Mouse (Mus musculus) urinary bladder, adult 2 months (tissue): ENCODE data around the gene Olfr576. TPM values are rescaled to one million over a fixed set of nuclear protein-coding genes. Genes with fewer than 3 reads are reported as not detected.

Experiments used
- DNase-seq: peaks from one replicate; pipeline ENCODE4 v3.0.0; 2022; ENCODE audit warnings: low spot score
- polyA plus RNA-seq: library from polyadenylated mRNA; depleted of rRNA; stranded (reverse); fragments of >200 nt; gene quantifications from 2 replicates; pipeline ENCODE4 v1.2.3, GENCODE M21; 2012; rRNA removed

Olfr576 gene
- polyA plus RNA-seq, result not detected in 2 replicates

GRCm38 (mm10) chr7:102962360-102962759 lies at the start of gene Olfr576:
Gene Olfr576 (plus strand): TSS chr7:102962660.
- no peak for DNase-seq

GRCm38 (mm10) chr7:102915261-102915660 lies 47.2 kb upstream of the Olfr576 start:
- DNase-seq, result no peak

GRCm38 (mm10) chr7:102916405-102916804 lies 46.1 kb upstream of the Olfr576 start:
- no peak for DNase-seq

- no peak for DNase-seq
These were observed 45.2 kb upstream of the Olfr576 start, which contains the start of gene Olfr571 for GRCm38 (mm10) chr7:102917032-102917875. Gene Olfr571 (minus strand): TSS chr7:102917536.

GRCm38 (mm10) chr7:102919632-102920031 lies 42.8 kb upstream of the Olfr576 start:
- DNase-seq, result no peak

GRCm38 (mm10) chr7:102924109-102924508 lies 38.4 kb upstream of the Olfr576 start, which contains the start of gene Olfr572:
Gene Olfr572 (plus strand): TSS chr7:102924409.
- DNase-seq, result no peak

GRCm38 (mm10) chr7:102927105-102927504 lies 35.4 kb upstream of the Olfr576 start:
- no peak for DNase-seq

GRCm38 (mm10) chr7:102942475-102942874 lies 20.0 kb upstream of the Olfr576 start, which contains the start of gene Olfr573-ps1:
Gene Olfr573-ps1 (minus strand): TSS chr7:102942575.
- no peak for DNase-seq

- no peak for DNase-seq
These were observed 19.0 kb upstream of the Olfr576 start for GRCm38 (mm10) chr7:102943417-102943816.

GRCm38 (mm10) chr7:102948167-102948566 lies 14.3 kb upstream of the Olfr576 start, which contains the start of gene Olfr574:
Gene Olfr574 (plus strand): TSS chr7:102948467.
- DNase-seq, result no peak

GRCm38 (mm10) chr7:102950732-102951131 lies 11.7 kb upstream of the Olfr576 start:
- DNase-seq, result no peak

- DNase-seq, result no peak
These were observed 4.3 kb upstream of the Olfr576 start for GRCm38 (mm10) chr7:102958137-102958536.

- DNase-seq, result no peak
These were observed 3.9 kb upstream of the Olfr576 start, which contains the start of gene Olfr575 for GRCm38 (mm10) chr7:102958593-102958992. Gene Olfr575 (minus strand): TSS chr7:102958775.

- DNase-seq, result no peak
These were observed 11.9 kb downstream of the Olfr576 start for GRCm38 (mm10) chr7:102974399-102974798.

GRCm38 (mm10) chr7:102975843-102976242 lies 13.4 kb downstream of the Olfr576 start, which contains the start of gene Olfr577:
Gene Olfr577 (minus strand): TSS chr7:102975943.
- DNase-seq, result no peak

- DNase-seq, result no peak
These were observed 26.8 kb downstream of the Olfr576 start, which contains the start of gene Olfr578 for GRCm38 (mm10) chr7:102989224-102989623. Gene Olfr578 (minus strand): TSS chr7:102989324.

Other genes starting within 250 kb of the Olfr576 start
- not detected in 2 replicates for gene Olfr33, start 243.6 kb upstream of the Olfr576 start, polyA plus RNA-seq
- gene Olfr559, start 235.2 kb upstream of the Olfr576 start, polyA plus RNA-seq, result not detected in 2 replicates
- 0.03 TPM in 1 of 2 replicates, not detected in the other for gene Olfr560, start 203.3 kb upstream of the Olfr576 start, polyA plus RNA-seq
- 1.0 and 1.4 TPM in 2 replicates for gene Olfr78, start 203.2 kb upstream of the Olfr576 start, polyA plus RNA-seq
- gene Olfr561, start 191.4 kb upstream of the Olfr576 start, polyA plus RNA-seq, result not detected in 2 replicates
- gene Olfr564, start 159.2 kb upstream of the Olfr576 start, polyA plus RNA-seq, result not detected in 2 replicates
- not detected in 2 replicates for gene Olfr566, start 103.9 kb upstream of the Olfr576 start, polyA plus RNA-seq
- gene Olfr568, start 85.5 kb upstream of the Olfr576 start, polyA plus RNA-seq, result not detected in 2 replicates
- gene Olfr569, start 71.8 kb upstream of the Olfr576 start, polyA plus RNA-seq, result not detected in 2 replicates
- not detected in 2 replicates for gene Olfr570, start 68.1 kb upstream of the Olfr576 start, polyA plus RNA-seq
- gene Olfr571, start 45.1 kb upstream of the Olfr576 start, polyA plus RNA-seq, result not detected in 2 replicates
- not detected in 2 replicates for gene Olfr572, start 38.3 kb upstream of the Olfr576 start, polyA plus RNA-seq
- gene Olfr573-ps1, start 20.1 kb upstream of the Olfr576 start, polyA plus RNA-seq, result not detected in 2 replicates
- not detected in 2 replicates for gene Olfr574, start 14.2 kb upstream of the Olfr576 start, polyA plus RNA-seq
- not detected in 2 replicates for gene Olfr575, start 3.9 kb upstream of the Olfr576 start, polyA plus RNA-seq
- not detected in 2 replicates for gene Olfr577, start 13.3 kb downstream of the Olfr576 start, polyA plus RNA-seq
- gene Olfr578, start 26.7 kb downstream of the Olfr576 start, polyA plus RNA-seq, result not detected in 2 replicates
- not detected in 2 replicates for gene Olfr582, start 75.4 kb downstream of the Olfr576 start, polyA plus RNA-seq
- gene Olfr583, start 88.6 kb downstream of the Olfr576 start, polyA plus RNA-seq, result not detected in 2 replicates
- gene Olfr584, start 119.2 kb downstream of the Olfr576 start, polyA plus RNA-seq, result not detected in 2 replicates
- not detected in 2 replicates for gene Olfr585, start 135.1 kb downstream of the Olfr576 start, polyA plus RNA-seq
- gene Olfr586, start 163.0 kb downstream of the Olfr576 start, polyA plus RNA-seq, result not detected in 2 replicates
- gene Olfr588-ps1, start 178.2 kb downstream of the Olfr576 start, polyA plus RNA-seq, result not detected in 2 replicates
- gene Olfr589, start 193.7 kb downstream of the Olfr576 start, polyA plus RNA-seq, result not detected in 2 replicates
- gene Olfr591, start 215.7 kb downstream of the Olfr576 start, polyA plus RNA-seq, result not detected in 2 replicates
- gene Olfr592, start 222.1 kb downstream of the Olfr576 start, polyA plus RNA-seq, result not detected in 2 replicates
- gene Olfr593, start 249.2 kb downstream of the Olfr576 start, polyA plus RNA-seq, result not detected in 2 replicates